In genomic region chr7:131881876-131882615, GRCm38 (mm10) we compare ENCODE assay signal across 8 mouse cellular contexts.
DNase-seq lines count a peak whose midpoint lies in the region; ATAC-seq and TF ChIP-seq lines count a peak whose summit lies in the region.

No protein-coding gene starts in this region.

- TF ChIP-seq CTCF in Patski (IDR thresholded peaks at IDR 0.05) = peak; percentile 78
- peak; percentile 76; the same call in 1 of the 2 replicates for TF ChIP-seq CTCF in olfactory bulb, adult 2 months (IDR thresholded peaks at IDR 0.05; ENCODE audit: insufficient read depth, low read depth, low read length)

- in situ Hi-C loops in Patski (cut with MboI; ENCODE audit: low pct_unique_long_range_greater_than_20kb) = loop anchor here (5.0 to 25.0 kb wide), 2 partner anchors 450 to 605 kb away; no protein-coding TSS in a partner anchor

- WGBS in liver, embryonic 13.5 days (ENCODE audit: insufficient replicate concordance) = 52% methylated on average over 5 of the region's 5 CpGs
- WGBS in olfactory bulb, adult 2 months = 61% methylated on average over 5 of the region's 5 CpGs

- ATAC-seq in Patski = no peak
- ATAC-seq in liver, embryonic 13.5 days (ENCODE audit: low read depth) = no peak

- H3K27ac ChIP-seq in liver, embryonic 13.5 days = no peak overlapping the region
- no peak overlapping the region for H3K27ac ChIP-seq in olfactory bulb, adult 2 months (ENCODE audit: insufficient read depth, low read depth, low read length)

- H3K36me3 ChIP-seq in liver, embryonic 13.5 days = no peaks in the 10 kb centered on the region

- H3K9ac ChIP-seq in liver, embryonic 13.5 days = no peak overlapping the region

- no peaks in the 10 kb centered on the region for H3K9me3 ChIP-seq in liver, embryonic 13.5 days (replicated peaks)

- H3K4me3 ChIP-seq in liver, embryonic 13.5 days (replicated peaks) = no peak overlapping the region
- no peak overlapping the region for H3K4me3 ChIP-seq in olfactory bulb, adult 2 months (ENCODE audit: insufficient read depth, low read depth, low read length)

- no peaks in the 10 kb centered on the region for H3K27me3 ChIP-seq in Patski
- H3K27me3 ChIP-seq in liver, embryonic 13.5 days = no peaks in the 10 kb centered on the region

- DNase-seq in 3T3-L1 (ENCODE audit: low read depth, low spot score) (peak; percentile 56), Patski (ENCODE audit: low read depth, low spot score) (no peak)
- peak; percentile 29 for DNase-seq in cerebellum, adult 9-11 months
- DNase-seq in frontal cortex, postnatal 25 days (ENCODE audit: low spot score in 2 of 2) = peak; percentile 78 to 80
- DNase-seq in kidney, postnatal 10 days = peak; percentile 84
- peak; percentile 18 for DNase-seq in liver, embryonic 13.5 days
- DNase-seq in thymus, postnatal 0 days (ENCODE audit: low spot score) = peak; percentile 54

- H3K4me1 ChIP-seq in liver, embryonic 13.5 days (replicated peaks) = no peaks in the 10 kb centered on the region
- H3K4me1 ChIP-seq in olfactory bulb, adult 2 months (ENCODE audit: control insufficient read depth, insufficient read depth, low read length) = no peaks in the 10 kb centered on the region

- CTCF ChIA-PET in Patski (lab: Charles Lee) = interaction anchor here (0.6 to 1.4 kb wide), 7 partner anchors 13 to 452 kb away, joined by 3 to 6 read pairs (median 3); no protein-coding TSS in a partner anchor

- TF ChIP-seq POLR2A in olfactory bulb, adult 2 months (IDR thresholded peaks at IDR 0.05; ENCODE audit: insufficient read depth, low read depth, low read length) = no peak

- H3K4me2 ChIP-seq in liver, embryonic 13.5 days = no peak overlapping the region

- POLR2A ChIA-PET in Patski (lab: Charles Lee) = no interaction called here
